Mouse (Mus musculus) lung, embryonic 14.5 days (tissue): ENCODE results near the gene Ccdc8. TPM values are rescaled to one million over a fixed set of nuclear protein-coding genes. Genes with fewer than 3 reads are reported as not detected.

Experiments
- ATAC-seq: fragments of 200-750 bp; cut with Nextera tagmentation; 2 replicates; pipeline ENCODE4 v1.8.0; 2017; ENCODE audit warnings: mild to moderate bottlenecking, moderate TSS enrichment, moderate library complexity; ENCODE audit not compliant: insufficient read depth
- DNase-seq: peaks from one replicate; pipeline ENCODE4 v3.0.0-alpha.2; 2015
- H3K27ac ChIP-seq: fragments of 300-500 bp; sonication (generic); 2 replicates; pipeline ENCODE4 v1.5.1; 2014; ENCODE audit warnings: low read depth, mild to moderate bottlenecking, moderate library complexity
- H3K27me3 ChIP-seq: fragments of 300-500 bp; sonication (generic); 2 replicates; pipeline ENCODE4 v1.6.1; 2014; ENCODE audit warnings: low read length, control low read depth; ENCODE audit not compliant: insufficient read depth
- H3K36me3 ChIP-seq: fragments of 300-500 bp; sonication (generic); 2 replicates; pipeline ENCODE4 v1.6.1; 2014; ENCODE audit warnings: control low read depth; ENCODE audit not compliant: insufficient read depth
- H3K4me1 ChIP-seq: fragments of 300-500 bp; sonication (generic); 2 replicates; pipeline ENCODE4 v1.6.1; 2014; ENCODE audit warnings: antibody characterized with exemption, control low read depth; ENCODE audit not compliant: insufficient read depth
- H3K4me2 ChIP-seq: fragments of 300-500 bp; sonication (generic); 2 replicates; pipeline ENCODE4 v1.6.1; 2014; ENCODE audit warnings: mild to moderate bottlenecking
- H3K4me3 ChIP-seq: fragments of 300-500 bp; sonication (generic); 2 replicates; pipeline ENCODE4 v1.5.1; 2014; ENCODE audit warnings: low read depth, low read length
- H3K9ac ChIP-seq: fragments of 300-500 bp; sonication (generic); 2 replicates; pipeline ENCODE4 v1.6.1; 2014
- H3K9me3 ChIP-seq: fragments of 300-500 bp; sonication (generic); 2 replicates; pipeline ENCODE4 v1.6.1; 2016; ENCODE audit warnings: low read depth, low read length, control low read depth
- CTCF ChIP-seq: IDR thresholded peaks from 2 replicates; pipeline ENCODE4 v1.5.1; 2016; ENCODE audit warnings: antibody characterized with exemption, low read depth
- WGBS: fragments of 180-500 bp; shearing (Covaris S2); extraction: QIAGEN DNeasy Blood & Tissue Kit; methylation state at CpG from one replicate; pipeline ENCODE4 v1.1.7; 2014; 5-methylcytosine and 5-hydroxymethylcytosine counted together
- polyA plus RNA-seq: library from polyadenylated mRNA; unstranded; fragments of >200 nt; fragmentation: Nextera tagmentation; extraction: Ambion mirVana; gene quantifications from 2 replicates; pipeline ENCODE4 v1.2.1, GENCODE M21; 2014

The Ccdc8 gene
- polyA plus RNA-seq, 1 experiment from 2014 or later, result 29.2 TPM

GRCm38 (mm10) chr7:16955712-16956111, 36.8 kb upstream of the Ccdc8 start:
- 59% methylated on average over 4 of the region's 4 CpGs for WGBS
- Histone ChIP-seq H3K4me1 (no peaks in the 10 kb centered on the region), H3K36me3 (no peaks in the 10 kb centered on the region), H3K27me3 (0 out of 2 replicates have a peak, but pooled peaks cover 6% of the 10 kb centered on the region), H3K4me2 (no peak overlapping the region), H3K27ac (no peak overlapping the region), H3K4me3 (no peak overlapping the region), H3K9me3 (no peaks in the 10 kb centered on the region), H3K9ac (no peak overlapping the region)
- TF ChIP-seq CTCF, result no peak
- ATAC-seq (no peak), DNase-seq (no peak)

- WGBS, result 66% methylated on average over 15 of the region's 15 CpGs
- Histone ChIP-seq H3K27ac (no peak overlapping the region), H3K36me3 (no peaks in the 10 kb centered on the region), H3K4me1 (no peaks in the 10 kb centered on the region), H3K4me2 (no peak overlapping the region), H3K4me3 (no peak overlapping the region), H3K9me3 (no peaks in the 10 kb centered on the region), H3K27me3 (0 out of 2 replicates have a peak, but pooled peaks cover 6% of the 10 kb centered on the region), H3K9ac (no peak overlapping the region)
- no peak for DNase-seq
- ATAC-seq, result no peak
- no peak for TF ChIP-seq CTCF
Observed at GRCm38 (mm10) chr7:16956410-16957265, 35.9 kb upstream of the Ccdc8 start.

GRCm38 (mm10) chr7:16959539-16960187, 32.8 kb upstream of the Ccdc8 start, which contains the start of gene Pnmal1:
TSS of gene Pnmal1 (plus strand) at chr7:16959679.
- Histone ChIP-seq H3K4me2 (no peak within 1 kb of the TSS), H3K27ac (no peak within 1 kb of the TSS), H3K36me3 (no peaks in the 10 kb centered on the region), H3K27me3 (0 out of 2 replicates have a peak, but pooled peaks cover 6% of the 10 kb centered on the region), H3K4me1 (no peaks in the 10 kb centered on the region), H3K4me3 (no peak within 1 kb of the TSS), H3K9ac (no peak within 1 kb of the TSS), H3K9me3 (no peaks in the 10 kb centered on the region)
- DNase-seq (peak; percentile 68), ATAC-seq (peak; percentile 63)
- no peak for TF ChIP-seq CTCF
- 20% methylated on average over 17 of the region's 17 CpGs for WGBS

GRCm38 (mm10) chr7:16961678-16962077, 30.8 kb upstream of the Ccdc8 start:
- Histone ChIP-seq H3K36me3 (no peaks in the 10 kb centered on the region), H3K9me3 (no peaks in the 10 kb centered on the region), H3K4me2 (no peak overlapping the region), H3K4me3 (no peak overlapping the region), H3K27ac (no peak overlapping the region), H3K27me3 (0 out of 2 replicates have a peak, but pooled peaks cover 6% of the 10 kb centered on the region), H3K9ac (no peak overlapping the region), H3K4me1 (no peaks in the 10 kb centered on the region)
- WGBS, result 67% methylated on average over 5 of the region's 5 CpGs
- no peak for ATAC-seq
- no peak for DNase-seq
- TF ChIP-seq CTCF, result no peak

GRCm38 (mm10) chr7:16968414-16968813, 24.1 kb upstream of the Ccdc8 start:
- DNase-seq (no peak), ATAC-seq (no peak)
- Histone ChIP-seq H3K27me3 (no peaks in the 10 kb centered on the region), H3K36me3 (no peaks in the 10 kb centered on the region), H3K4me3 (no peak overlapping the region), H3K9ac (no peak overlapping the region), H3K4me2 (no peak overlapping the region), H3K27ac (no peak overlapping the region), H3K4me1 (no peaks in the 10 kb centered on the region), H3K9me3 (no peaks in the 10 kb centered on the region)
- WGBS, result 78% methylated on average over 6 of the region's 6 CpGs
- TF ChIP-seq CTCF, result no peak

GRCm38 (mm10) chr7:16971160-16971559, 21.3 kb upstream of the Ccdc8 start:
- Histone ChIP-seq H3K27me3 (no peaks in the 10 kb centered on the region), H3K9me3 (no peaks in the 10 kb centered on the region), H3K4me1 (no peaks in the 10 kb centered on the region), H3K4me2 (no peak overlapping the region), H3K27ac (no peak overlapping the region), H3K36me3 (no peaks in the 10 kb centered on the region), H3K9ac (no peak overlapping the region), H3K4me3 (no peak overlapping the region)
- WGBS, result 57% methylated on average over 3 of the region's 3 CpGs
- no peak for DNase-seq
- no peak for ATAC-seq
- no peak for TF ChIP-seq CTCF

GRCm38 (mm10) chr7:16974018-16974417, 18.5 kb upstream of the Ccdc8 start:
- H3K9me3 ChIP-seq, result no peaks in the 10 kb centered on the region
- no peaks in the 10 kb centered on the region for H3K36me3 ChIP-seq
- DNase-seq, result peak; percentile 73
- H3K27me3 ChIP-seq, result no peaks in the 10 kb centered on the region
- H3K9ac ChIP-seq, result no peak overlapping the region
- peak; percentile 83 for ATAC-seq
- H3K4me1 ChIP-seq, result no peaks in the 10 kb centered on the region
- no peak overlapping the region for H3K4me2 ChIP-seq
- no peak for TF ChIP-seq CTCF
- no peak overlapping the region for H3K4me3 ChIP-seq
- no peak overlapping the region for H3K27ac ChIP-seq
- WGBS, result 38% methylated on average over 6 of the region's 6 CpGs
